Mouse (Mus musculus) gastrocnemius, adult 18-20 months (tissue): ENCODE results near the gene Eif2ak3. TPM values are rescaled to one million over a fixed set of nuclear protein-coding genes. Genes with fewer than 3 reads are reported as not detected.
A peak's percentile ranks its signal among the peaks of the same experiment; 100 is the strongest.

ENCODE experiments used
- DNase-seq: peaks from one replicate; pipeline ENCODE4 v3.0.0; 2021; ENCODE audit warnings: low spot score
- total RNA-seq, 2 experiments: library from RNA; stranded (reverse); gene quantifications; 2 replicates each; pipeline ENCODE4 v1.2.3; 2021

The Eif2ak3 gene
- total RNA-seq, 2 experiments from 2014 or later: 2.7 to 3.9 TPM

DNA sequence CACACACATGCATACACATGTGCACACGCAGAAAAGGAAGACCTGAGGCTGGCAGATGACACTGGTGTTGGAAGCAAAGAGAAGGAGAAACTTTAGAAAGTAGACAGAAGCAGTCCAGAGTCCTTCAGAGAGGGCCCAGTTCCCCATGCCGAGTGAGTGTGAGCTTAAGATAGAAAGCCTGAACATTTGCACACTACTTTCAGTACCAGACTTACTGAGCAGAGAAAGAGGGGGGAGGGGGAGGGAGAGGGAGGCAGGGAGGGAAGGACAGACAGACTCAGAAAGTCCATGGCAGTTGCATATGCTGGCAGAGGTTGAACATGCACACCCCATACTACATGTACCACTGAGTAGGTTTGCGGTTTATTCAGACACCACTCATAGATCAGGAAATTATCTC is 13.8 kb upstream of the Eif2ak3 start:
- no peak for DNase-seq

DNA sequence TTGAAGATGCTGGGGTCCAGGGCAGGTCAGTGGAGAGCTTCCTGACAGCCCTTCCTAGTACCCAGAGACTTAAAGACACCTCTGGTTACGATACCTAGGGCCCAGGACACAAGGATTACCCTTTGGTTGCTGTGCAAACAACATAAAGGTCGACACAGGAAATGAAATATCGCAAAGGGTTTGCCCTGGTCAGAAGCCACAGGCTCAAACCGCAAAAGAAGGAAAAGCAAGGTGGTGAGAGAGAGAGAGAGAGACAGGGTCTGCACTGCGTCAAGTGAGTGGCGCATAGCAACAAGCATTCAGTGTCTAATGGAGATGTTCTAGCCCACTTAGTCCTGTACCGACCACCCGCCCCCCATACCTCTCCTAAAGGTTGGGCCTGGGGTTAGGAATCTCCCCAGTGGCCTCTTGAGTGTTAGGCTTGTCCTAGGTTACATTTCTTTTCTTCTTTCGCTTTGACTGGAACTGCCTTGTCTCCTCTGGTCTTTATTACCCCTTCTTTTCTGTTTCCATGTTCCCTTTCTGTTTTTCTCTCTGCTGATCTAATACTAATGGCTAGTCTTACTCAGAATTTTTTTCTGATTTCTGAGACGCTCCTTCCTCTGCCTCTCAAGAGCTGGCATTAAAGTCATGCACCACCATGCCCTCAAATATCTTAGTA is 13.0 kb upstream of the Eif2ak3 start:
- DNase-seq: no peak

DNA sequence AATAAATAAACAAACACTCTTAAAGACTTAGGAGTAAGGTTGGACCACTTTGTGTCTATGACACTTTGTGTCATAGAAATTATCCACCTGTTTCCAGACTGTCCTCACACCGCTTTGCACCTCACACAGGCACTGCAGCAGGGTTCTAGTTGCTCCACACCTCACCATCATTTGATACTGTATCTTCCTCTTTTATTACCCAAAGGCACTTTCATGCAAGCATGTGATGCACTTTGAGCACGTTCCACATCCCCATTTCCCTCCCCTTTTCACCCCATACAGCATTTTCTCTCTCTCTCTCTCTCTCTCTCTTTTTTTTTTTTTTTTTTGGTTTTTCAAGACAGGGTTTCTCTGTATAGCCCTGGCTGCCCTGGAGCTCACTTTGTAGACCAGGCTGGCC is 7.0 kb upstream of the Eif2ak3 start:
- DNase-seq: no peak

DNA sequence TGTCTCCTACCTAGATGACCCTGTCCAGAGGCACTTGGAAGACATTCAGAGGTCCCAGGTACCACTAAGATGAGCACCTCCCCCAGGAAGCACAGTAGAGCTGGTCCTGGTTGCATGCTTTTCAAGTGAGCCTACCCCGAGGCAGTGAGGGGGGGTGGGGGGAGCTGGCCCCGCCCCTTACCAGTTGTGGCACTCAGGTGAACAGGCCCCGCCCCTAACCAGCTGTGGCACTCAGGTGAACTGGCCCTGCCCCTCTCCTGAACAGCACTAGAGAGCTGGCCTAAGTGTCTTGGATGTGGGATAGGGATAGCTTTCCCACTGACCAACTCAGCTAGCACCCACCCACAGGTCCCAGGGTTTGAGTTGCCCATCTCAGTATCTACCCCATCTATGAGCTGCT is 5.8 kb upstream of the Eif2ak3 start:
- DNase-seq: no peak

DNA sequence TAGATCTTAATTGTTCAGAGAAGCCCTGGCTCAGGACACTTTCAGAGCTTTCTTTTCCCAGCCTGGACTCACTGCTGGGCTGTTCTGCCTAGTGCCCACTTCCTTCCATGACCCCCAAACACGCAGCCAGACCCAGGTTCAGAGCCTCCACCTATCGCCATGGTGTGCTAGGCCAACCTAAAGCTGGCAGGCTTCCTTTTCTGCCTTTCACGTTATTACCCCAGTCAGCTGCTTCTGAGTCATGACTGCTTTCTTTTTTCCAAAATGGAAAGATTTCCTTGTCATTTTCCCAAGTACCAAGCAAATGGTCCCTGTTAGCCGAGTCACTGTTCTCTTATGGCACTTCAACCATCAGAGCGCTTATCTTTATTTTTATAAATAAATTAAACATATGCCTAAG is 4.0 kb upstream of the Eif2ak3 start:
- no peak for DNase-seq

DNA sequence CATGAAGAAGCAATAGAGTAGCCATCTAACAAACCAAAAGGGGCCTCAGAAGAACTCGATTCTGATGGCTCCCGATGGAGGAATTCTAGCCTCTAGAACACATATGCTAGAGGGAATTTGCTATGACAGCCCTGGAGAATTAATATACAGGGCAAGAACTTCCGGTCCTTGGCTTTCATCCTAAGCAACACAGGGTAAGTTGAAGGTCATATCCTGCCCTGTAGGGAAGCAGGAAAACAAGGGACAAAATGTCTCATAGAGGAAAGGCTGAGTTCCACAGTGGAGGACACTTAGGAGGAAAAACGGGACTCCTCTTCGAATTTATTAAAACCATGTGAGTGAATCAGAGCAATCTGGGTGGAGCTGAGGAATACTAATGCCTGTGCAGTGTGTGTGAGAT is 1.3 kb upstream of the Eif2ak3 start:
- DNase-seq: peak; percentile 22

DNA sequence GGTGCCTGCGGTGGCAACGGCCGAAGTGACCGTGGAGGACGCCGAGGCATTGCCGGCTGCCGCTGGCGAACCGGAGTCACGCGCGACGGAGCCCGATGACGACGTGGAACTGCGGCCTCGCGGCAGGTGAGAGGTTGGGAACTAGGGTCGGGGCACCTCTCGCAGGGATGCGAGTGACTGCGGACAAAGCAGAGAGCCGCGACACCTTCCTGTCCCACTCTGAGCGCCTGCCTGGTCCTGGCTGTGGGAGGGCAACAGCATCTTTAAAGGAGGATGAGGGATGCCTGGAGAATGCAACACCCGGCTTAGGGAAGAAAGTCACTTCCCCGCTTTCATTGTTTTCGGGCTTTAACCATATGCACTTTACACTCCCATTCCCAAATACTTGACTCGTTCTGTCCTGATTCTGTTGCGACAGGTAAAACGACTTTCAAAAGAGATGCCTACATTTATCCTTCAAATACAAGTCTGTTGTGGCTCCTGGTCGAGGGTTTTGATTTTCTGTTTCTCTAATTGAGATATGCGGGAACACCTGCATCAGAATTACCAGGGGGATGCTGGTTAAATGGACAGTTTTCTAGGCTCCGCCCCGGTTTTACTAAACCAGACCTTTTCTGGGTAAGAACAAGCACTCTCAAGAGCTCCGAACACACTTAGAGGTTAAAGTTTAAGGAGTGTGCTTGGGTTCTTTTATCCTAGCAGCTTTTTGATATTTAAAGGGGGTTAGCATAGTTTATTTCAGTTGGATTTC is 756 bp downstream of the Eif2ak3 start:
- DNase-seq: peak; percentile 18

DNA sequence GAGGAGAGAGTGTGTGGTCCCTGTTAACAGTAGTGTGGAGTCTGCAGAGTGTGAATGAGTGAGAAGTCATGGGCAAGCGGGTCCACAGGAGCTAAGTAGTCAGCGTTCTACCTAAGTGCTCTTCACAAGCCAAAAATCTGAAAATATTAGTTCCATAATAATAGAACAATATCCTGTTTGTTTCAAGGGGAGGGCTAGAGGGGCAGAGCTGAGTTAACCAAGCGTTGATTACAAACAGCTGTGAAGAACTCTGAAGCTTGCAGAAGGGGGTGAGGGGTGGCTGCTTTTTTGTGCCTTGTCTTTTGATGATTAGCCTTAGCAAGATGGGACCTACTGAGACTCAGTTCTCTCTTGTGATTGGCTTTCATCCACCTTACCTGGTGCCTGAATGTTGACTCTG is 3.1 kb downstream of the Eif2ak3 start:
- no peak for DNase-seq

DNA sequence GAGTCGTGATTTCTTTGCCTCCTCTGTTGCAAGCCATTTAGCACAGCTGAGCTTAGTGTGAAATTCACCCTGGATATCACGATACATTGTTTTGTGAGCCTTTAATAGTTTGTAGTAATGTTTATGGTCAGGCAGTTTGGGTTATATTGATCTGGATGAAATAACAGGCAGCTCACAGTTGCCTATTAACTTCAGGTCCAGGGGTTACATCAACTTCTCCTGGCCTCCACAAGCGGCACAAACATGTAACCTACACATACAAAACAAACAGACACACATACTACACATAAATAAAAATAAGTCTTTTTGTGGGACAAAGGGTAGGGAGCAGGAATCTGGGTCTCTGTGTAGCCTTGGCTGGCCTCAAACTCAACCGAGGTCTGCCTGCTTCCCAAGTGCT is 9.1 kb downstream of the Eif2ak3 start:
- no peak for DNase-seq

DNA sequence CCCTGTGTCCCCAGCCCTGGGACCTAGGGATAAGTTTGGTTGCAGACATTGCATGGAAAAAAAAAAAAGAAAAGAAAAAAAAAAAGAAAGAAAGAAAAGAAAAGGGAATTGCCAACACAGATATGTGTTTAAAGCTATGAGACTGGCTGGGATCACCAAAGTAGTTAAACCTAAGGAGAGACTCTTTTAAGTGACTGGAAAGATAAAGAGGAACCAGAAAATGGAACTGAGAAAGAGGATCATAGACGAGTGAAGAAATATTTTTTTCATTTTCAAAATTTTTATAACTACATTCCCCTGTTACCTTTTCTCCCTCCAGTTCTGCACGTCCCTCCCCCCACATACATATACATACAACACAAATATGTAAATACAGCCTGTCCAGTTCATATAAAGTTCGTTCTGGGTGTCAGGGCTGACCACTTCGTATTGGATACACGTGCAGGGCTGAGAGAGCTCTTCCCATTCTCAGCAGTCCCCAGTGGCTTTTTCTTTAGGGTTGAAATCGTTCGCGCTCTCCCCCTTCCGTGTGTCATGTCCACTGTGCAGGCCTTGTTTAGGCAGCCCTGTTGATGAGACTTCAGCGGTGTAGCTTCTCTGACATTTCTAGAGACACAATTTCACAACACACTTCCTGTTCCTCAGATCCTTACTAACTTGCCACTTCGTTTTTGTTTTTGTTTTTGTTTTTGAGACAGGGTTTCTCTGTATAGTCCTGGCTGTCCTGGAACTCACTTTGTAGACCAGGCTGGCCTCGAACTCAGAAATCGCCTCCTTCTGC is 11.4 kb downstream of the Eif2ak3 start:
- no peak for DNase-seq

DNA sequence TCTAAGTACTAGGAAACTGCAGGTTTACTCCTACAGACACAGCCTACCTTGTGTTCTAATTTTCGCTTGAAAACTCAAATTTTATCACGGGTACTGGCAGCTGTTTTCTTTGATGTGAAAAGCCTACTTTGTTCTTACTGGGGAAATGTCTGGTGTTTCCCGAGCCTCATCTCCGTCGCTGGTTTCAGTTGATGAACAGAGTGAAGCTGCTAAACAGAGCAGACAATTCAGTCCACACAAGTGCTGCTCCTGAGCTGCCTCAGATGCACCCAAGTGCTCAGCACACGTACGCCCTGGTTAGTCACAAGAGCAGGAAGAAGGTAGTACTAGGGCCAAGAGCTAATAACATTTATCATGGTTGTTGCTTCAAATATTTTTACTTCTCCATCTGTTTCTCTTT is 18.4 kb downstream of the Eif2ak3 start:
- no peak for DNase-seq

DNA sequence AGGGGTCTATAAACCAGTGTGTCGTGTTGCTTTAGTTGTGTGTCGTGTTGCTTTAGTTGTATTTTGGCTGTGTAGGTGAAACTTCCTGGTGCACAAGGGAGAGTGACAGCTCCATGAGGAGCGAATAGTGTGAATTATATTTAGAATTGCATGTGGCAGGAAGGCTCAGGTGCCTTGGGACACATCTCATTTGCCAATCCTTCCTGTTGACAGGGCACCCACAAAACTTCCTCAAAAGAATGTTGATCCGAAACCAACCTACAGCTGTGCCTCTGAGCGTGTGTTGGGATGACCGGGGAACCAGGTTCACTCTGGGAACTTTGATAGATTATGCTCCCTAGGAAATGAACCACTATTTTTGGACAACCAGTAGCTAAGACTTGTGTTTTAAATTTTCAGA is 20.0 kb downstream of the Eif2ak3 start:
- no peak for DNase-seq

DNA sequence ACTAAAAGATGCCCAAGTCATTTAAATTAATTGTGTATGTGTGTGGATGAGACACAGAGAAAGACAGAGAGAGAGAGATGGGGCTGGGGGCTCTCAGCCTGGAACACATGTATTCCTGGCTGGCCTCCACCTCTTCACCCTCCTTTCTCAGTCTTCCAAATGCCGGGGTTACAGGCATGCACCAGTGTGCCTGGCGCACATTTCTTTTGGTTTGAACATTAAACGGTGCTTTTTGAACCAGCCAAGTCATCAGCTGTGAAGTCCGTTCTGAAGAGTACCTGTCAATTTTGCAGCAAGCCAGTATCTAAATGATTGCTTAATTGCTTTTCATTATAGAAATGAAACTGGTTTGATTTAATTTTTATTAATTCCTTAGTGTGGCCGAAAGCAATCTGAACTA is 22.4 kb downstream of the Eif2ak3 start:
- no peak for DNase-seq

DNA sequence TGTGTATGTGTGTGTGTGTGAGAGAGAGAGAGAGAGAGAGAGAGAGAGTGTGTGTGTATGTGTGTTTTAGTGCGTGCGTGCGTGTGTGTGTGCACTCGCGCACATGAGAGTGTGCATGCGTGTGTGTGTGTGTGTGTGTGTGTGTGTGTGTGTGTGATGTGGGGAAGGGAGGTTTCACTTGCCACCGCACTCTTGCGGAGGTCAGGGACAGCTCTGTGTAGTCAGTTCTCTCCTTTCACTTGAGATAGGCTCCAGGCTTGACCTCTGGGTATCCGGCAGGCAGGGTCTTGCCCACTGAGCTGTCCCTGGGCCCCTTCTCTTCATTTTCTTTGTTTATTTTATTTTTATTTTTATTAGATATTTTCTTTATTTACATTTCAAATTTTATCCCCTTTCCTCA is 23.0 kb downstream of the Eif2ak3 start:
- DNase-seq: no peak

DNA sequence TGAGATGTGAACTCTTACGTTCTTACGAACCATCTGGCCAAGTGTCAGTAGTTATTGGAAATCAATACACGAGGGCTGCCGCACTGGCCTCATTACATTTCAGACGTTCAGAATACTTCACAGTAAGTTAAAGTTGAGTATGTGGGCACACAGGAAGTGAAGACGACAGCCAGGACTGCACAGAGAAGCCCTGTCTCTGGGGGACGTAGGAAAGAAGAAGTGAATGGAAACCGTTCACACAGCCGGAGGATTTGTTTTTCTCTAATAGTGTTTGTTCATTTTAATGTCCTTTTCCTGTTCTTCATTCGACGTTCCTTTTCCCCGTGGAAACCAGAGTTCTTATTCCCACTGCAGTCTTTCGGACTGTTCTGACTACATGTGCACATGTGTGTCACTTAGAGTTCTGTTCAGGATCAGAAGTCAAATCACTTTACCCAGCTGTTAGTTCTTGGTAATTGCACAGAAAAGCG is 27.2 kb downstream of the Eif2ak3 start:
- no peak for DNase-seq

DNA sequence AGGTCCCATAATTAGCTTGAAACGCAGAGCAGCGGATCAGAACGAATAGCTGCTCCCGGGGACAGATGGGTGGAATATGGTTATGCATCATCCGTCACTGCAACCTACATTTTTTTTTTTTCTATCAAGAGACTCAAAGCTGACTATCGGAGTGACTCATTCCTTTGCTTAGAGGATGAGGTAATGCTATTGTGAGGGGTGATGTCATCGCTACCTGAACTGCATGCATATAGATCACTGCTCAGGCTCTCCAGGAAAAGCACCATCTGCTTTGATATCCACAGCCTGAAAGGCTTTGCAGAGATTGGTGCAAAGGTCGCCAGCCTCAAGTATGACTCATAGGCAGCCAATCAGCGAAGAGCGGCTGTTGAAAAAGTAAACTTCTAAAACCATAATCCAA is 27.8 kb downstream of the Eif2ak3 start:
- DNase-seq: no peak

DNA sequence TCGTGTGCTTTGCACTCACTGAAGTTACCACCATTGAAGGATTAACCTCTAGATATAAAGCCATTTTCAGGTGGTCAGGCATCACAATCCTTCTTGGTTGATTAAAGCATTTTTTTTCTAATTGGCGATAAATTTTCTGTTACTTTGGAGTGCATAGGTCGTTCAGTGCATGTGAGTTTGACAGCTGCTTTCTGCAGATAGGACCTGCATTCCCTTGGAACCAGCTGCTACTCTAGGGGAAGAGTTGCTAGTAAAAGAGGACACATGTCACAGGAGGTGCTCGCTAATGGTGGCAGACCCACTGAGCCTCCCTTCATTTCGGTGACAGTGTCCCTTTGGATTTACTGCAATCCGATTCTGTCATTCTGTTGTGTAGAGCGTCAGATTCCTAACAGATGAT is 28.3 kb downstream of the Eif2ak3 start:
- DNase-seq: no peak

DNA sequence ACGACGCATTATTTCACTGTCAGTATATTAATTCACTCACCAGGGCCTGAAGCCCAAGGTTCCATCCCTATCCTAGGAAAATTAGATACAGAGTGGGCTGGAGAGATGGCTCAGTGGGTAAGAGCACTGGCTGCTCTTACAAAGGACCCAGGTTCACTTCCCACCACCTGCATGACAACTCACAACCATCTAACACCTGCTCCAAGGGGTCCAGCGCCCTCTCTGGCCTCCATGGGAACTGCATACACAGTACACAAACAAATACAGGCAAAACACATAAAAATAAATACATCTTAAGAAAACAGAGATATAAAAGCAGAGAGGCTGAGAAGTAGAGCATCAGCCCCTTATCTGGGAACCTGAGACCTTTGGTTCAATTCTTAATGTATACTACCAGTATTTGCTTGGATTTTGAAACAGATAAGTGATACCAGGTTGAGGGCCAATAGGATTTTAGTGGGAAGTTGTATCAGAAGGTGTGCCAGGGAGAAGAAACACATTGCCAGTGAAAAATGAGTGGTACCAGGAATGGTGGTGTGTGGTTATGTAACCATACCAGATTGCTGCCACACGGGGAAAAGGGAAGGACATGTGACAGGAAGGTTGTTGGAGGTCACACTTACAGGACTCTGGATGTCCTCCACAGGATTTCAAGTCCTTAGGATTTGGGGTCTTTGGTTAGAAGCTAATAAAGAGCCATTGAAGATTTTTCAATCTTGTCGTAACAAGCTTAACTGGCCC is 29.9 kb downstream of the Eif2ak3 start:
- no peak for DNase-seq

DNA sequence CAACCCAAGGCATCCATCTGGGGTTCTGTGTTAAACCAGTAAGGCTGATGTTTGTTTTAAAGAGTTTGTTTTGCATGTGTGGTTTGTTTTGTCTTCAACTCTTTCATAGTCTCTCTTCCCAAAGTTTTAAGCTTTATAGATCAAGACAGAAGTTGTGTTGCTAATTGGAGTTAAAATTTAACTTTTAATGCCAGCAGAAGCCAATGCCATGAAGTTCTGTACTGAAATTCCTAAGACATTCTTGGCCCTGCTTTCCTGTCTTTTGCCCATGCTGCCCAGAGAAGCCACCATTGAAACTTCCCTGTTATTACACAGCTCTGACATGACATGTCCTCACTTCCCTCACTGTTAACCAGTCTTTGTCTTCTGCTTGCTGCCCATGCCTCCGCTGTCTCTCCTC is 30.7 kb downstream of the Eif2ak3 start:
- DNase-seq: no peak

DNA sequence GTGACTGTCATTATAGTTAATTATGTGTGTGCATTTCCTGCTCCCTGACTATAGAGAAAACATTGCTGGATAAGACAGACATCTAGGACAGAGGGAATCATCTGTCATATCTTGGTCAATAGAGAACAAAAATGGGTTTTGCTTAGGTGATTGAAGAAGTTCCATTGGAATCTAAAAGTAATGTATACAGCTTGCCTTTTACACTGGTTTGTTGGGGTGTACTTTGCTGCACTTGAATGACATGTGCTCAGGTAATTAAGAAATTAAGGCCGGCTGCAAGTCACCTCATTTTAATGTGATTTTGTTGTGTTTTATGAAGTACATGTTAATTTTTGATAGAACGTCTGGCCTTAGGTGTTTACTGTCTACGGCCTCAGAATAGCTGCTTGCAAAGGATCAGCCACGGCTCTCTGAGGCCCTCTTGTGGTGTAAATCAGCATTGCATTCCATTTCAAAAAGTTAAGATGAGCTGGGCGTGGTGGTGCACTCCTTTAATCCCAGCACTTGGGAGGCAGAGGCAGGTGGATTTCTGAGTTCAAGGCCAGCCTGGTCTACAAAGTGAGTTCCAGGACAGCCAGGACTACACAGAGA is 36.5 kb downstream of the Eif2ak3 start:
- DNase-seq: peak; percentile 84

DNA sequence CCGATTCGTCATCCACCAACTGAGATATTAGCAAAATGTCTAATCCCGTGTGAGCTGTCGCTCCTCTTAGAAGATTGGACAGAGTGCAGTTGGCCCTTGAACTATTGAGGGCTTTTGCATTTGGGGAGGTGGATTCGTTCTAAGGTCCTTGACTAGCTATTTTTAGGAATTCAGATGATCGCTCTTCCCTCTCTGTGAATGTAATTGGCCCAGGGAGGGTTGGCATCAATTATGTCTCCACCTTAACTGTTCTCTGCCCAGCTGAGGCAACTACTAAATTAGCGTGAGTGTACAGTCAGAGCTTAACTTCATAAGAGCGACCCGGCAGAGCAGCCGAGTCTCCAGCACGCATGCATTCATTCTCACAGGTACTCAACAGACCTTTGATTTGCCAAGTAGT is 43.7 kb downstream of the Eif2ak3 start:
- no peak for DNase-seq
